8 mouse cellular contexts compared by ENCODE assay signal in genomic region chr8:69791415-69792068, GRCm38 (mm10). TPM values are rescaled to one million over a fixed set of nuclear protein-coding genes. Genes with fewer than 3 reads are reported as not detected.
DNase-seq lines count a peak whose midpoint lies in the region; ATAC-seq and TF ChIP-seq lines count a peak whose summit lies in the region.

No protein-coding gene starts in this region.

- H3K4me2 ChIP-seq in CH12.LX (ENCODE audit: insufficient read depth, low read depth, poor library complexity, severe bottlenecking), result peak overlapping the region; percentile 81
- H3K4me2 ChIP-seq in heart, postnatal 0 days (ENCODE audit: low read depth, low read length), result peak overlapping the region; percentile 97
- H3K4me2 ChIP-seq in limb, embryonic 14.5 days (replicated peaks; ENCODE audit: low read depth, low read length, severe bottlenecking), result peak overlapping the region; percentile 66
- H3K4me2 ChIP-seq in midbrain, embryonic 15.5 days, result peak overlapping the region; percentile 91

- peak; percentile 53 for ATAC-seq in heart, postnatal 0 days (ENCODE audit: insufficient read depth, low read depth)
- peak; percentile 64 for ATAC-seq in limb, embryonic 14.5 days (ENCODE audit: low FRiP score, low read depth)
- peak; percentile 83 for ATAC-seq in midbrain, embryonic 15.5 days (replicated peaks)

- TF ChIP-seq POLR2A in CH12.LX (IDR thresholded peaks at IDR 0.05; ENCODE audit: low read depth, low read length), result no peak
- TF ChIP-seq POLR2A in limb, embryonic 14.5 days (IDR thresholded peaks at IDR 0.05; ENCODE audit: borderline replicate concordance, extremely low read depth, insufficient read depth, insufficient read length), result no peak

- peak overlapping the region; percentile 85 for H3K27ac ChIP-seq in CH12.LX (ENCODE audit: insufficient read depth, low read depth)
- H3K27ac ChIP-seq in heart, postnatal 0 days (ENCODE audit: low read depth), result peak overlapping the region; percentile 90
- peak overlapping the region; percentile 71 for H3K27ac ChIP-seq in limb, embryonic 14.5 days (replicated peaks; ENCODE audit: low read depth, low read length)
- H3K27ac ChIP-seq in midbrain, embryonic 15.5 days, result peak overlapping the region; percentile 71

- TF ChIP-seq CTCF in CH12.LX (conservative IDR thresholded peaks at IDR 0.05 in 1 of 2, IDR thresholded peaks at IDR 0.05 in 1 of 2; ENCODE audit: low read depth in 2 of 2, low read length in 2 of 2), result no peak
- TF ChIP-seq CTCF in heart, postnatal 0 days (IDR thresholded peaks at IDR 0.05; ENCODE audit: low read depth), result no peak

- WGBS in heart, postnatal 0 days, result 1% methylated on average over 44 of the region's 48 CpGs
- WGBS in limb, embryonic 14.5 days, result under 1% methylated on average over 18 of the region's 48 CpGs
- under 1% methylated on average over 48 of the region's 48 CpGs for WGBS in midbrain, embryonic 15.5 days

- intact Hi-C loops in gastrocnemius, postnatal 14 days (cut with DNase I; ENCODE audit: low total_unique reads), result no loop called here

- H3K36me3 ChIP-seq in CH12.LX (replicated peaks in 1 of 2; ENCODE audit: control insufficient read depth in 1 of 2, insufficient read depth in 1 of 2, low read length in 1 of 2), result peaks cover 32 to 43% of the 10 kb centered on the region in 2 experiments
- peaks cover 32% of the 10 kb centered on the region for H3K36me3 ChIP-seq in heart, postnatal 0 days (replicated peaks; ENCODE audit: control insufficient read depth, insufficient read depth, low read length)
- H3K36me3 ChIP-seq in limb, embryonic 14.5 days (ENCODE audit: control insufficient read depth, insufficient read depth, low read length), result peaks cover 29% of the 10 kb centered on the region
- peaks cover 16% of the 10 kb centered on the region for H3K36me3 ChIP-seq in midbrain, embryonic 15.5 days (replicated peaks)

- no peaks in the 10 kb centered on the region for H3K27me3 ChIP-seq in CH12.LX (replicated peaks)
- H3K27me3 ChIP-seq in heart, postnatal 0 days (ENCODE audit: control insufficient read depth, insufficient read depth, low read length), result no peaks in the 10 kb centered on the region
- H3K27me3 ChIP-seq in limb, embryonic 14.5 days (ENCODE audit: control insufficient read depth, insufficient read depth, low read length), result no peaks in the 10 kb centered on the region
- no peaks in the 10 kb centered on the region for H3K27me3 ChIP-seq in midbrain, embryonic 15.5 days (replicated peaks)

- no peak for TF ChIP-seq RAD21 in CH12.LX (IDR thresholded peaks at IDR 0.05; ENCODE audit: low read depth, low read length)

- no peak for TF ChIP-seq EP300 in CH12.LX (IDR thresholded peaks at IDR 0.05; ENCODE audit: low read length)
- TF ChIP-seq EP300 in heart, postnatal 0 days (IDR thresholded peaks at IDR 0.05; ENCODE audit: low read depth), result no peak

- H3K9ac ChIP-seq in CH12.LX (ENCODE audit: insufficient read depth, low read depth), result peak overlapping the region; percentile 93
- H3K9ac ChIP-seq in heart, postnatal 0 days (replicated peaks; ENCODE audit: low read depth, low read length), result peak overlapping the region; percentile 94
- peak overlapping the region; percentile 92 for H3K9ac ChIP-seq in limb, embryonic 14.5 days (ENCODE audit: low read depth, low read length, severe bottlenecking)
- H3K9ac ChIP-seq in midbrain, embryonic 15.5 days, result peak overlapping the region; percentile 99

- no peaks in the 10 kb centered on the region for H3K9me3 ChIP-seq in CH12.LX (replicated peaks; ENCODE audit: low read length)
- no peaks in the 10 kb centered on the region for H3K9me3 ChIP-seq in heart, postnatal 0 days (replicated peaks; ENCODE audit: control insufficient read depth, low read length)
- no peaks in the 10 kb centered on the region for H3K9me3 ChIP-seq in limb, embryonic 14.5 days (ENCODE audit: control insufficient read depth, low read length)
- H3K9me3 ChIP-seq in midbrain, embryonic 15.5 days, result no peaks in the 10 kb centered on the region

- H3K4me1 ChIP-seq in CH12.LX (ENCODE audit: control insufficient read depth in 1 of 2, insufficient read depth in 2 of 2), result peaks cover 9 to 29% of the 10 kb centered on the region in 2 experiments
- H3K4me1 ChIP-seq in heart, postnatal 0 days (ENCODE audit: control insufficient read depth, insufficient read depth), result peaks cover 18% of the 10 kb centered on the region
- peaks cover 16% of the 10 kb centered on the region for H3K4me1 ChIP-seq in limb, embryonic 14.5 days (ENCODE audit: control insufficient read depth, insufficient read depth, low read length)
- peaks cover 29% of the 10 kb centered on the region for H3K4me1 ChIP-seq in midbrain, embryonic 15.5 days

- in situ Hi-C loops in CH12.LX (cut with MboI; ENCODE audit: low pct_ligation_motif_present, low pct_unique_long_range_greater_than_20kb, low sequenced_read_pairs), result no loop called here

- H3K4me3 ChIP-seq in CH12.LX (replicated peaks in 1 of 3; ENCODE audit: low read depth in 2 of 3, low read length in 2 of 3, poor library complexity in 1 of 3), result peak overlapping the region; percentile 67 to 100 (median 78)
- peak overlapping the region; percentile 98 for H3K4me3 ChIP-seq in heart, postnatal 0 days (ENCODE audit: low read depth, low read length)
- H3K4me3 ChIP-seq in limb, embryonic 14.5 days (replicated peaks; ENCODE audit: low read length), result peak overlapping the region; percentile 99
- peak overlapping the region; percentile 100 for H3K4me3 ChIP-seq in midbrain, embryonic 15.5 days

- peaks cover 28% of the 10 kb centered on the region for H3K79me2 ChIP-seq in CH12.LX (replicated peaks; ENCODE audit: control insufficient read depth, extremely low read depth, insufficient read depth, poor library complexity, severe bottlenecking)

- DNase-seq in gastrocnemius, postnatal 14 days, result peak; percentile 19
- DNase-seq in gastrocnemius, adult 18-20 months (ENCODE audit: low spot score), result no peak
- DNase-seq in CH12.LX (ENCODE audit: extremely low read depth), result peak; percentile 44
- peak; percentile 63 to 72 for DNase-seq in cerebellum, postnatal 10 days
- no peak for DNase-seq in heart, postnatal 0 days (ENCODE audit: low spot score)
- no peak for DNase-seq in limb, embryonic 14.5 days (ENCODE audit: low spot score)
- peak; percentile 68 for DNase-seq in thymus, postnatal 14 days

- dilution Hi-C loops in CH12.LX (cut with MboI; ENCODE audit: extremely low pct_ligation_motif_present, extremely low pct_unique_long_range_greater_than_20kb, low sequenced_read_pairs), result no loop called here

RNA-seq across cellular contexts. Expression of gene Zfp866, which starts 0.6 kb away (rescaled TPM):
- 10 to 100 TPM; 10.3 to 11.2 TPM for total RNA-seq in gastrocnemius, postnatal 14 days (2021)
- total RNA-seq in gastrocnemius, adult 18-20 months (2021), result 10 to 100 TPM; 14.1 to 14.4 TPM
- total RNA-seq in CH12.LX (2012; rRNA removed) (14.3 and 15.4 TPM in 2 replicates), CH12.LX (2014; rRNA removed) (14.8 and 16.0 TPM in 2 replicates)
- 14.4 and 15.6 TPM in 2 replicates for polyA plus RNA-seq in CH12.LX (2012; ENCODE audit: insufficient read length, low read depth)
- total RNA-seq in heart, postnatal 0 days (2014; rRNA removed; ENCODE audit: low replicate concordance), result 14.1 and 20.5 TPM in 2 replicates
- polyA plus RNA-seq in heart, postnatal 0 days (2015; fragmentation: Nextera tagmentation; extraction: Ambion mirVana), result 8.0 and 9.2 TPM in 2 replicates
- 24.8 and 29.5 TPM in 2 replicates for polyA plus RNA-seq in limb, embryonic 14.5 days (2012; rRNA removed)
- 30.6 and 36.0 TPM in 2 replicates for polyA plus RNA-seq in limb, embryonic 14.5 days (2014; fragmentation: Nextera tagmentation; extraction: Ambion mirVana)
- 46.1 and 47.4 TPM in 2 replicates for polyA plus RNA-seq in midbrain, embryonic 15.5 days (2015; fragmentation: Nextera tagmentation; extraction: Ambion mirVana)

RNA-seq across cellular contexts. Expression of gene Atp13a1, which starts 0.6 kb away (rescaled TPM):
- total RNA-seq in gastrocnemius, postnatal 14 days (2021), result 10 to 100 TPM; 11.6 to 11.9 TPM
- 1 to 10 TPM; 8.4 to 9.4 TPM for total RNA-seq in gastrocnemius, adult 18-20 months (2021)
- 53.3 and 58.4 TPM in 2 replicates for total RNA-seq in CH12.LX (2012; rRNA removed)
- total RNA-seq in CH12.LX (2014; rRNA removed), result 36.6 and 36.8 TPM in 2 replicates
- 46.9 and 51.0 TPM in 2 replicates for polyA plus RNA-seq in CH12.LX (2012; ENCODE audit: insufficient read length, low read depth)
- 42.4 and 44.0 TPM in 2 replicates for total RNA-seq in heart, postnatal 0 days (2014; rRNA removed; ENCODE audit: low replicate concordance)
- 13.1 and 13.5 TPM in 2 replicates for polyA plus RNA-seq in heart, postnatal 0 days (2015; fragmentation: Nextera tagmentation; extraction: Ambion mirVana)
- polyA plus RNA-seq in limb, embryonic 14.5 days (2012; rRNA removed), result 79.7 and 118 TPM in 2 replicates
- 44.8 and 47.8 TPM in 2 replicates for polyA plus RNA-seq in limb, embryonic 14.5 days (2014; fragmentation: Nextera tagmentation; extraction: Ambion mirVana)
- polyA plus RNA-seq in midbrain, embryonic 15.5 days (2015; fragmentation: Nextera tagmentation; extraction: Ambion mirVana), result 59.1 and 59.8 TPM in 2 replicates

RNA-seq across cellular contexts. Expression of gene Gm20422, which starts 16.9 kb away (rescaled TPM):
- total RNA-seq in gastrocnemius, postnatal 14 days (2021), result 1 to 10 TPM; 2.6 to 2.7 TPM
- 1 to 10 TPM; 3.2 to 3.3 TPM for total RNA-seq in gastrocnemius, adult 18-20 months (2021)
- total RNA-seq in CH12.LX (2012; rRNA removed) (1.4 and 2.1 TPM in 2 replicates), CH12.LX (2014; rRNA removed) (0.49 and 1.6 TPM in 2 replicates)
- polyA plus RNA-seq in CH12.LX (2012; ENCODE audit: insufficient read length, low read depth), result 2.0 and 2.8 TPM in 2 replicates
- total RNA-seq in heart, postnatal 0 days (2014; rRNA removed; ENCODE audit: low replicate concordance), result 2.5 TPM in 1 of 2 replicates, not detected in the other
- 1.6 and 2.5 TPM in 2 replicates for polyA plus RNA-seq in heart, postnatal 0 days (2015; fragmentation: Nextera tagmentation; extraction: Ambion mirVana)
- polyA plus RNA-seq in limb, embryonic 14.5 days (2012; rRNA removed), result 1.1 TPM in 1 of 2 replicates, not detected in the other
- 0.62 and 1.5 TPM in 2 replicates for polyA plus RNA-seq in limb, embryonic 14.5 days (2014; fragmentation: Nextera tagmentation; extraction: Ambion mirVana)
- 0.23 TPM in 1 of 2 replicates, not detected in the other for polyA plus RNA-seq in midbrain, embryonic 15.5 days (2015; fragmentation: Nextera tagmentation; extraction: Ambion mirVana)

RNA-seq across cellular contexts. Expression of gene Gmip, which starts 16.9 kb away (rescaled TPM):
- total RNA-seq in gastrocnemius, postnatal 14 days (2021), result 1 to 10 TPM; 2.7 to 3.4 TPM
- 1 to 10 TPM; 3.5 to 3.8 TPM for total RNA-seq in gastrocnemius, adult 18-20 months (2021)
- total RNA-seq in CH12.LX (2012; rRNA removed) (48.1 and 49.2 TPM in 2 replicates), CH12.LX (2014; rRNA removed) (22.2 and 25.4 TPM in 2 replicates)
- polyA plus RNA-seq in CH12.LX (2012; ENCODE audit: insufficient read length, low read depth), result 54.3 and 81.8 TPM in 2 replicates
- 14.3 and 21.6 TPM in 2 replicates for total RNA-seq in heart, postnatal 0 days (2014; rRNA removed; ENCODE audit: low replicate concordance)
- 3.2 and 3.9 TPM in 2 replicates for polyA plus RNA-seq in heart, postnatal 0 days (2015; fragmentation: Nextera tagmentation; extraction: Ambion mirVana)
- polyA plus RNA-seq in limb, embryonic 14.5 days (2012; rRNA removed), result 25.4 and 27.8 TPM in 2 replicates
- 7.7 and 8.5 TPM in 2 replicates for polyA plus RNA-seq in limb, embryonic 14.5 days (2014; fragmentation: Nextera tagmentation; extraction: Ambion mirVana)
- polyA plus RNA-seq in midbrain, embryonic 15.5 days (2015; fragmentation: Nextera tagmentation; extraction: Ambion mirVana), result 38.5 and 43.2 TPM in 2 replicates

RNA-seq across cellular contexts. Expression of gene Lpar2, which starts 30.7 kb away (rescaled TPM):
- total RNA-seq in gastrocnemius, postnatal 14 days (2021), result under 1 TPM; 0.07 to 0.10 TPM
- total RNA-seq in gastrocnemius, adult 18-20 months (2021), result under 1 TPM; 0.05 to 0.07 TPM
- total RNA-seq in CH12.LX (2012; rRNA removed) (1.1 and 1.2 TPM in 2 replicates), CH12.LX (2014; rRNA removed) (0.74 and 0.82 TPM in 2 replicates)
- 2.5 and 3.0 TPM in 2 replicates for polyA plus RNA-seq in CH12.LX (2012; ENCODE audit: insufficient read length, low read depth)
- total RNA-seq in heart, postnatal 0 days (2014; rRNA removed; ENCODE audit: low replicate concordance), result 0.50 and 1.6 TPM in 2 replicates
- 0.03 and 0.10 TPM in 2 replicates for polyA plus RNA-seq in heart, postnatal 0 days (2015; fragmentation: Nextera tagmentation; extraction: Ambion mirVana)
- polyA plus RNA-seq in limb, embryonic 14.5 days (2012; rRNA removed), result 4.1 and 6.4 TPM in 2 replicates
- polyA plus RNA-seq in limb, embryonic 14.5 days (2014; fragmentation: Nextera tagmentation; extraction: Ambion mirVana), result 1.5 TPM in 2 replicates
- polyA plus RNA-seq in midbrain, embryonic 15.5 days (2015; fragmentation: Nextera tagmentation; extraction: Ambion mirVana), result 0.76 and 0.80 TPM in 2 replicates

Comparison
In these comparisons a context has a peak if more than half of its experiments do, and no peak if none do; other contexts are left out.
1. DNase-seq: peak in gastrocnemius, postnatal 14 days (single experiment), CH12.LX (single experiment), cerebellum, postnatal 10 days (2 of 2) and thymus, postnatal 14 days (single experiment); none in gastrocnemius, adult 18-20 months (single experiment), heart, postnatal 0 days (single experiment) and limb, embryonic 14.5 days (single experiment).
2. Peak in every context shown above with its lines, with median percentiles within 50 percentile points of each other: H3K27ac ChIP-seq, H3K4me2 ChIP-seq, H3K4me3 ChIP-seq, H3K9ac ChIP-seq and ATAC-seq.